Mouse (Mus musculus) layer of hippocampus, adult 11-12 months (tissue): ENCODE measurements at regions not wholly inside any gene's neighbourhood (a gene's known extent, or its start where the extent isn't known, plus 50 kb on each side); places are given as distances from the start of the nearest gene placed in this dataset.

Experiments used
- DNase-seq: peaks from one replicate; pipeline ENCODE4 v3.0.0; 2022; ENCODE audit warnings: low spot score

DNA sequence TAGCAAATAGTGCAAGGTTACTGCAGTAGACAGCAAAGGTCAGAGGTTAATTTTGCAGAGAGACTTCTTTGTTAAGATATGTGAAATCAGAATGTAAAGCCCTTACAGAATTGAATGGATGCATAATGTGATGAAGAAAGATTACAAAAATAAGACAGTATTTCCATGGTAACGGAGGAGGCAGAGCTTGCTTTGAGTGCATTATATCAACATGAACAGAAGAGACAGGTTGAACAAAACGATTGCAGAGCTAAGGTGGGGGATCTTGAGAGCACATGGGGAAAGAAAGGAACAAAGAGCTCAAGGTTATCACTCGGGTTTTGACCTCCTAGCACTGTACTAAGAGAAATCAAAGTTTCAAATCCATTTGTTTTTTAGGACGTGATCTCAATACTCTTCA lies 106.2 kb upstream of the Rap2b start:
- no peak for DNase-seq

GRCm38 (mm10) chr3:61255643-61256042 lies 105.8 kb upstream of the Rap2b start:
- no peak for DNase-seq

GRCm38 (mm10) chr3:61268453-61269335 lies 92.7 kb upstream of the Rap2b start:
- DNase-seq = peak; percentile 74

- DNase-seq = peak; percentile 44
These were observed 75.4 kb upstream of the Rap2b start for GRCm38 (mm10) chr3:61285924-61286520.

GRCm38 (mm10) chr3:61288195-61288594 lies 73.2 kb upstream of the Rap2b start:
- no peak for DNase-seq

GRCm38 (mm10) chr3:61294855-61295254 lies 66.6 kb upstream of the Rap2b start:
- no peak for DNase-seq

GRCm38 (mm10) chr3:61297290-61297689 lies 64.1 kb upstream of the Rap2b start:
- no peak for DNase-seq

DNA sequence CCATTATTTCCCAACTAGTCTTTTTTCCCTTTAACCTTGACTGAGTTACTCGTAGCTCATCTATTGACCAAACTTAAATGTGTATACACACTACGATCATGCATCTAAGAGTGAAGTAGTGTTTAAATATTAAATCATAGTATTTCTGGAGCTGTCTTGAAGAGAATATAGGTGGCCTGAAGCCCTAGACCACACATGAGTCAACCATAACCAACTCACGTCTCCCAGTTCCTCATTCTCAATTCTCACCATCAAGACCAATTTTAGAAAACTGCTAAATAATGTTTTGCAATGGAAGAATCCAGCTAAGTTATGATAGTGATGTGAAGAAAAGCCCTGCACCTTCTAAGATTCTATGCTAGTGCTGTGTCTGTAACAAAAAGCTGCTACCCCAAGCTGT lies 59.2 kb upstream of the Rap2b start:
- no peak for DNase-seq

DNA sequence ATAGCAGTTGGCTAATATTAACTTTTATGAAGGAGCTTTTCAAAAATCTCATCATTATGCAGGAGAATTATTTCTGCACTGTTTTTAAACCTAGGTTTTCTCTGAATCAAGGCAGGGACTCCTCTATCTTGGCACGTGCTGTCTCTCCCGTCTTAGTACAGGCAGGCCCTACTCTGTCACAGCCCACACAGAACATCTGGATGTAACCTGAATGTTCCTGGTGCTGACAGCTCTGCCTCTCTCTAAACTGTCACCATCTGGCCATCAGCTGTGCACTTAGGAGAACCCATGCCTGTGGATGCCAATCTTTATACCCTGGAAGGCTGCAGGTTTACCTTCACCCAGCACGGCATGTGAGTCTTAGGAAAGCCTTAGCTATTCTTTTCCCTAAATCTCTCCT lies 58.0 kb upstream of the Rap2b start:
- DNase-seq = no peak

- no peak for DNase-seq
These were observed 55.1 kb upstream of the Rap2b start for GRCm38 (mm10) chr3:61306306-61306705.

DNA sequence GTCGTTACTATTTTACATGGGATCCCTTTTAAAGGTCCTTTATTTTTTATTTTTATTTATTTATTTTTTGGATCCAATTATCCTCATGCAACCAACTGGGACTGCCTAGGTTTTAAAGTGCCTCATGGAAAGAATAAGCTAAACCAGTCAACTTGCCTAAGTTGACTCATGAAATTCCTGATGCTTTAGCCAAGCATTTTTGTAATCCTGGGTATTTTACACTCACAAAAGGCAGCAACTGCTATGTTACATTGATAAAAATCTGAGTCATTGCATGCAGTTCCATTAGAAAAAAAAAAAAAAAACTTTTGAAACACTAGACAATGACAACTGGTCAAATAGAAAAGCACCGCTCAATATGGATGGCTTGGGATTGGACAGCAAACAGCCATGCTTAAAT lies 52.7 kb upstream of the Rap2b start:
- DNase-seq = no peak

DNA sequence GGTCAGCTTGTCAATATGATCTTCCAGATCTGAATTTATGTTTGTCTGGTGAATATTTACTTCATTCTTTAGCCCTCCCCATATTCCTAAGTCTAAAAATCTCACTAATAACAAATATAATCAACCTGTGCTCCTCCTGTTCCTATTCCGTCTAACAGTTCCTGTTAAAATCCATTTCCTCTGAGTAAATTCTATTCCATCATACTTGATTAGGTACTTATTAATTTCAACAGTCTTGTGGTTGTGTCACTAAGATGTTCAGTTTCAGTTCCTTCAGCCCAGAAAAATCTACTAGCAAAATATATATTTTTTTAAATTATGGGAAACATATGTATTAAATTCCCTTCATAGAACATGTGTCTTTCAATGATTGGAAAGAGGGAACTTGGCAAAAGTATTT lies 52.2 kb upstream of the Rap2b start:
- no peak for DNase-seq
